Mouse (Mus musculus) layer of hippocampus, adult 2 months (tissue): ENCODE results near the gene Mmp14. TPM values are rescaled to one million over a fixed set of nuclear protein-coding genes. Genes with fewer than 3 reads are reported as not detected.
A peak's percentile ranks its signal among the peaks of the same experiment; 100 is the strongest.

Source experiments
- DNase-seq, 2 experiments: peaks; one replicate each; pipeline ENCODE4 v3.0.0; 2022; ENCODE audit warnings: low spot score in 2 of 2
- H3K27ac ChIP-seq: fragments of 200-600 bp; 2 replicates; pipeline ENCODE4 v1.8.1; 2022
- H3K4me3 ChIP-seq: fragments of 200-600 bp; 2 replicates; pipeline ENCODE4 v1.8.1; 2022; ENCODE audit warnings: mild to moderate bottlenecking
- CTCF ChIP-seq: fragments of 200-600 bp; conservative IDR thresholded peaks from 2 replicates; pipeline ENCODE4 v1.8.1; 2022; ENCODE audit warnings: antibody characterized with exemption, mild to moderate bottlenecking, moderate library complexity
- total RNA-seq, 2 experiments: library from RNA; stranded (reverse); gene quantifications; 2 replicates each; pipeline ENCODE4 v1.2.3; 2021

The Mmp14 gene
- total RNA-seq, 2 experiments from 2014 or later = 16.1 to 18.4 TPM

DNA sequence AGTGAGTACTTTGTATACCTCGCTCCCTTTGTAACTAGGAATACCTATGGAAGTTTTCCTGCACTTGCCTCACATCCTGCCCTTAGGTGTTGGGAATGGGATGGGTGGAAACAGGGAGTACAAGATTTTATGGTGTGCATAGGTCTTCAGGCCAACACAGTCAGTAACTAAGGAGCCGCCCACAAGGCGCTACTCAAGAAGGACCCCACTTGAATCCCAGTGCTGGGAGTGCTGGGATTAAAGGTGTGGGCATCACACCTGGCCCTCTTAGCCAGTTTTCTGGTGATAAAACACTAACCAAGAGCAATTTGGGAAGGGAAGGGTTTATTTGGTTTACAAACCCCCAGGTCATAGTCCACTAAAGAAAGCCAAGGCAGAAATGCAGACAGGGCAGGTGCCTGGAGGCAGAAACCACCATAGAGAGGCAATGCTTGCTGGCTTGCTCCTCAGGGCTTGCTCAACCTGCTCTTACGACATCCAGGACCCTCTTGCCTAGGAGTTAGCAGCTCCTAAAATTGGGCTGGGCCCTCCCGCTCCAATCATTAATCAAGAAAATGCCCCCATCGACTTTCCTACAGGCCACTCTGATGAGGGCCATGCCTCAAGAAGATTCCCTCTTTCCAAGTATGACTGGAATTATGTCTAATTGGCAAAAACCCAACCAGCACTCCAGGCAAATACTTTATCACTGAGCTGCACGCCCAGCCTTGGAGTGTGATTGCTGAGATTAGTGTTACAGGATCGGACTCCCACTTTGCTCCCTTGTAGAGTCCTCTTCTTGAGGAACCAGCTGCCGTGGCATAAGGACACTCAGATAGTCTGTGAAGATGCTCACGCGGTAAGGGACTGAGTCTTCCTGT lies 23.5 kb downstream of the Mmp14 start:
- Histone ChIP-seq H3K4me3 (no peak overlapping the region), H3K27ac (no peak overlapping the region)
- DNase-seq = no peak
- no peak for TF ChIP-seq CTCF

GRCm38 (mm10) chr14:54457907-54458569 lies 26.6 kb downstream of the Mmp14 start:
- no peak for DNase-seq
- Histone ChIP-seq H3K4me3 (no peak overlapping the region), H3K27ac (no peak overlapping the region)
- no peak for TF ChIP-seq CTCF

DNA sequence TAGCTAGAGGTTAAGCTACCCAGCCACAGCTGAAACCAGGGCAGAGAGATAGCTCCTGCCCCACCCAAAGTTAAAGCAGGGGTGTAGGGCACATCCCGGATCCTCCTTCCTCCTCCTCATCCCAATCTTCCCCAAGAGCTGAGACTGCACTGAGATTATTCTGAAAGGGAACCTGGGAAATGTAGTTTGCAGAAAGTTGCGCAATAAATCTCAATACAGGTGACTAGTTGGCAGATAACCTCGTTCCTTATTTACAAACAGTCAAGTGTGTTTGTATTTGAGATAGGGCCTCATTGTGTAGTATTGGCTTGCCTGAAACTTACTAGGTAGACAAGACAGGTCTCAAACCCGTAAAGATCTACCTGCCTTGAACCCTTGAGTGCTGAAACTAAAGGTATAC lies 30.7 kb downstream of the Mmp14 start:
- DNase-seq = no peak
- TF ChIP-seq CTCF = no peak
- Histone ChIP-seq H3K27ac (no peak overlapping the region), H3K4me3 (no peak overlapping the region)

- no peak for DNase-seq
- peak overlapping the region; percentile 87 for H3K27ac ChIP-seq
- no peak for TF ChIP-seq CTCF
- H3K4me3 ChIP-seq = peak overlapping the region; percentile 92
These were observed 31.9 kb downstream of the Mmp14 start for GRCm38 (mm10) chr14:54463108-54463958.

DNA sequence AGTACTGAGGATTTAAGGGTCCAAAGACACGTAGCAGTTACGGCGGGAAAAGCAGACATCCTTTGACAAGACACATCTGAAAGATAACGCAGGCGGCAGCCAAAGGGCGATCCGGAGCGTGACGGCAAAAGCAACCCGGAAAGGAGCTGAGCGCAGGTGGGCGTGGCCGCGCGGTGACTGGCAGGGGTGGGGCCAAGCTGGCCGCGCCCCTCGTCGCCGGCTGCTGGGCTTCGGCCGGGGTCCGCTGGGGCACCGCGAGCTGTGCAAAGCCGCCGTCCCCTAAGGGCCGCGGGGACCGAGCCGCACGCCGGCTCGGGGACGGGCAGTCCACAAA lies 32.5 kb downstream of the Mmp14 start, which contains the start of gene Lrp10:
Gene Lrp10, plus strand, starts transcription at position 179 of the 334 bp plus-strand sequence.
- no peak for TF ChIP-seq CTCF
- H3K4me3 ChIP-seq = peak within 1 kb of the TSS; percentile 92
- DNase-seq = peak; percentile 82 to 86
- peak within 1 kb of the TSS; percentile 87 for H3K27ac ChIP-seq

GRCm38 (mm10) chr14:54464293-54465005 lies 33.0 kb downstream of the Mmp14 start:
- TF ChIP-seq CTCF = peak; percentile 80
- H3K27ac ChIP-seq = peak overlapping the region; percentile 87
- peak; percentile 24 to 53 for DNase-seq
- peak overlapping the region; percentile 92 for H3K4me3 ChIP-seq

GRCm38 (mm10) chr14:54471467-54471866 lies 40.1 kb downstream of the Mmp14 start:
- no peak overlapping the region for H3K4me3 ChIP-seq
- no peak overlapping the region for H3K27ac ChIP-seq
- TF ChIP-seq CTCF = no peak
- DNase-seq = no peak

DNA sequence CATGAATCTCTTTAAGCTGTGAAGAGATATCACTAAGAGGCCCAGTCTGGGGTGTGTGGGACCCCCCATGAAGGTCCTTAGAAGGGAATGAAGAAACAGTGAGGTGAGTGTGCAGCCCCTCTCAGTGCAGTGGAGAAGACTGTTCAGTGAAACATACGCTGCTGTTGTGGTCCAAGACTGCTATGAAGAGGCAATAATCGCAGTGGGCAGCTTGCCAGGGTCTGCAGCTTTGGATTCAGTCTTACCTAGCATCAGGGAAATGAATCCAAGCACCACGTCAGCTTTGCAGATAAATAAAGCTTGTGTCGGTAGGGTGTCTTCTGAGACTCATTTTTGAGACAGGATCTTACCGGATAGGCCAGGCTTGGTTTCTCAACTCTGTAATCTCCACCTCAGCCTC lies 41.3 kb downstream of the Mmp14 start:
- no peak for TF ChIP-seq CTCF
- Histone ChIP-seq H3K27ac (no peak overlapping the region), H3K4me3 (no peak overlapping the region)
- DNase-seq = no peak

GRCm38 (mm10) chr14:54474744-54475143 lies 43.3 kb downstream of the Mmp14 start:
- TF ChIP-seq CTCF = no peak
- Histone ChIP-seq H3K4me3 (no peak overlapping the region), H3K27ac (no peak overlapping the region)
- no peak for DNase-seq

DNA sequence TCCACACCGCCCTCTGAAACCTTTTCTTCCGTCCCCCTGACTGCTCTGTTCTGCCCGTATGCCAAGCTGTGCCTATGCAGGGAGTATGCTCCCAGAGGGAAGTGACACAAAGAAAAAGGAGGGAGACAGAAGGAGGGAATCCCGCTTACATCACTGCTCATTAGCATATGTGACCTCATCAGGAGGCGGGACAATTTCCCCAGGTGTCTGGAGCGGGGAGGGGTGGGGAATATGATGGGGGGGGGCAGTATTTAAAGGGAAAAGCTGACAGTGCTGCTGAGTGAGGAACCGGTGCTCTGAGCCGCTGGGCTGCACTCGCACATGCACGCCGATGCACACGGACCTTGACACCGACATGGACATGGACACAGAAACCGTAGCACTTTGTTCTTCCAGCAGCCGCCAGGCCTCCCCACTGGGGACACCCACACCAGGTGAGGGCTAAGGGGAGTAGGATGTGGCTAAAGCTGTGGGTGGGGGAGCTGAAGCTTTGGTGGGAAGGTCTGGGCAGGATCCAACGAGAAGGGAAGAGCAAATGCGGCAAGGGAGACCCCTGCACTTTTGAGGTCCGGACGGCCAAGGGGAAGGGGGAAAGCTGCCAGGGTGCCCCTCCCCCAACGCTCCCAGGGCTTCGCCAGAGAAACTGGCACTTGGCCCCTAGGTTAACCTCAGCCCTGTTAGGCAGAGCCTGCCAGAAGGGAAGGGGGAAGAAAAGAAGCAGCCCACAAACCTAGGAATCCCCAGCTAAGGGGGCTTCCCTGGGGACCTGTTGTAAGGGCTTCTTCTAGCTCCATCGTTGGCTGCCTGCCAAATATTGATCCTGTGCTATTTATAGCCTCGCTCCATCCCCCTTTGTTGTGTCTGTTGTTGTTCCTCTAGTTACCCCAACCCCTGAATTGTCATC lies 44.8 kb downstream of the Mmp14 start, which contains the start of gene Rem2:
Gene Rem2, plus strand, starts transcription at position 160 of the 904 bp plus-strand sequence.
- TF ChIP-seq CTCF = no peak
- Histone ChIP-seq H3K4me3 (peak within 1 kb of the TSS; percentile 67), H3K27ac (peak within 1 kb of the TSS; percentile 80)
- DNase-seq = peak; percentile 70 to 82

DNA sequence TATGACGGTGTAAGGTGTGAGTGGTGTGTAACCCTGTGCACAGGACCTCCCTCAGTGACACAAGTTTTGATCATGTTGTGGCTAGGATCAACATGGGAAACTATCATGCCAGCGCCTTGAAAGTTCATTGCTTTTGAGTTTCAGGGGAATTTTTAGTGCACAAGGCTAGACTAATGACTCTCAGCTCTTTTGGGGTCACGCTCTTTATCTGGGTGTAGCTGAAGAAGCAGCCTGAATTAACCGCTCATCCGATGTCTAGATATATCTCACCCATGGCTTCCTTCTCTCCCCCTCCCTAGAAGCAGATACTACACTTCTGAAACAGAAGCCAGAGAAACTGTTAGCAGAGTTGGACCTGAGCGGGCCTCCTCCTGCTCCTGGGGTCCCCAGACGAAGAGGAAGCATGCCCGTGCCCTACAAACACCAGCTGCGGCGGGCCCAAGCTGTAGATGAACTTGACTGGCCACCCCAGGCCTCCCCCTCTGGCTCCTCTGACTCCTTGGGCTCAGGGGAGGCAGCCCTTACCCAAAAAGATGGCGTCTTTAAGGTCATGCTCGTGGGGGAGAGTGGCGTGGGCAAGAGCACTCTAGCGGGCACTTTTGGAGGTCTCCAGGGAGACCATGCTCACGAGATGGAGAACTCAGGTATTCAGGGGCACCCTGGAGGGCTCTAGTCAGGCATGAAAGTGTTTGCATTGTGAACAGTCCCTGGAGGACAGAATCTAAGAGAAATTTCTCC lies 45.9 kb downstream of the Mmp14 start:
- Histone ChIP-seq H3K4me3 (peak overlapping the region; percentile 67; the same call in 1 of the 2 replicates), H3K27ac (no peak overlapping the region)
- no peak for DNase-seq
- no peak for TF ChIP-seq CTCF
